In genomic region chr7:27233300-27233699, GRCm38 (mm10) we compare ENCODE assay signal across 8 mouse cellular contexts. TPM values are rescaled to one million over a fixed set of nuclear protein-coding genes. Genes with fewer than 3 reads are reported as not detected.
DNase-seq lines count a peak whose midpoint lies in the region; ATAC-seq and TF ChIP-seq lines count a peak whose summit lies in the region.

No protein-coding gene starts in this region.

- no peaks in the 10 kb centered on the region for H3K9me3 ChIP-seq in erythroblast, embryonic 14.5 days (ENCODE audit: control insufficient read depth, low read length)
- no peaks in the 10 kb centered on the region for H3K9me3 ChIP-seq in limb, embryonic 14.5 days (ENCODE audit: control insufficient read depth, low read length)
- no peaks in the 10 kb centered on the region for H3K9me3 ChIP-seq in stomach, embryonic 16.5 days (replicated peaks; ENCODE audit: control insufficient read depth, low read length)

- no peak for TF ChIP-seq POLR2A in testis, adult 2 months (IDR thresholded peaks at IDR 0.05; ENCODE audit: control insufficient read depth, low read depth, low read length)
- TF ChIP-seq POLR2A in limb, embryonic 14.5 days (IDR thresholded peaks at IDR 0.05; ENCODE audit: borderline replicate concordance, extremely low read depth, insufficient read depth, insufficient read length), result no peak

- WGBS in limb, embryonic 14.5 days, result 6% methylated on average over 6 of the region's 6 CpGs
- WGBS in stomach, embryonic 16.5 days, result 7% methylated on average over 6 of the region's 6 CpGs

- ATAC-seq in erythroblast, adult 5-6 weeks (replicated peaks; ENCODE audit: low FRiP score, poor library complexity, severe bottlenecking), result no peak
- peak; percentile 13 for ATAC-seq in limb, embryonic 14.5 days (ENCODE audit: low FRiP score, low read depth)
- ATAC-seq in stomach, embryonic 16.5 days (ENCODE audit: insufficient read depth, low FRiP score), result no peak

- peak overlapping the region; percentile 50 for H3K9ac ChIP-seq in limb, embryonic 14.5 days (ENCODE audit: low read depth, low read length, severe bottlenecking)
- H3K9ac ChIP-seq in stomach, embryonic 16.5 days (ENCODE audit: low read length), result peak overlapping the region; percentile 76

- DNase-seq in testis, postnatal 10 days (ENCODE audit: low spot score), result no peak
- no peak for DNase-seq in limb, embryonic 14.5 days (ENCODE audit: low spot score)
- DNase-seq in embryo, embryonic 10 days (ENCODE audit: low spot score), result no peak
- no peak for DNase-seq in layer of hippocampus, postnatal 25 days (ENCODE audit: extremely low spot score in 1 of 2, low spot score in 1 of 2)

- no peaks in the 10 kb centered on the region for H3K36me3 ChIP-seq in erythroblast, embryonic 14.5 days (ENCODE audit: control insufficient read depth)
- no peaks in the 10 kb centered on the region for H3K36me3 ChIP-seq in testis, adult 2 months (ENCODE audit: control insufficient read depth, insufficient read depth, low read length)
- peaks cover 7% of the 10 kb centered on the region for H3K36me3 ChIP-seq in limb, embryonic 14.5 days (ENCODE audit: control insufficient read depth, insufficient read depth, low read length)
- 0 out of 2 replicates have a peak, but pooled peaks cover 2% of the 10 kb centered on the region for H3K36me3 ChIP-seq in stomach, embryonic 16.5 days (ENCODE audit: control insufficient read depth, insufficient read depth, low read length)

- peaks cover 32% of the 10 kb centered on the region for H3K4me1 ChIP-seq in erythroblast, embryonic 14.5 days (ENCODE audit: control insufficient read depth)
- H3K4me1 ChIP-seq in testis, adult 2 months (ENCODE audit: control insufficient read depth, insufficient read depth, low read length), result peaks cover 14% of the 10 kb centered on the region
- H3K4me1 ChIP-seq in limb, embryonic 14.5 days (ENCODE audit: control insufficient read depth, insufficient read depth, low read length), result peaks cover 10% of the 10 kb centered on the region
- H3K4me1 ChIP-seq in stomach, embryonic 16.5 days (ENCODE audit: control insufficient read depth, insufficient read depth, low read length), result peaks cover 16% of the 10 kb centered on the region

- no peak for TF ChIP-seq CTCF in testis, adult 2 months (IDR thresholded peaks at IDR 0.05; ENCODE audit: control insufficient read depth, insufficient read depth, insufficient replicate concordance, low read depth, low read length)

- peak overlapping the region; percentile 84 for H3K4me3 ChIP-seq in erythroblast, embryonic 14.5 days (replicated peaks)
- H3K4me3 ChIP-seq in testis, adult 2 months (ENCODE audit: control insufficient read depth, low read depth, low read length), result peak overlapping the region; percentile 84
- H3K4me3 ChIP-seq in limb, embryonic 14.5 days (replicated peaks; ENCODE audit: low read length), result peak overlapping the region; percentile 52
- H3K4me3 ChIP-seq in stomach, embryonic 16.5 days (replicated peaks; ENCODE audit: low read length), result peak overlapping the region; percentile 72

- no peak overlapping the region for H3K27ac ChIP-seq in testis, adult 2 months (ENCODE audit: control insufficient read depth, insufficient read depth, low read depth, low read length)
- H3K27ac ChIP-seq in limb, embryonic 14.5 days (replicated peaks; ENCODE audit: low read depth, low read length), result peak overlapping the region; percentile 89
- H3K27ac ChIP-seq in stomach, embryonic 16.5 days (ENCODE audit: low read length), result peak overlapping the region; percentile 43

- no peaks in the 10 kb centered on the region for H3K27me3 ChIP-seq in erythroblast, embryonic 14.5 days (ENCODE audit: control insufficient read depth)
- no peaks in the 10 kb centered on the region for H3K27me3 ChIP-seq in testis, adult 2 months (ENCODE audit: control insufficient read depth, insufficient read depth, low read length)
- no peaks in the 10 kb centered on the region for H3K27me3 ChIP-seq in limb, embryonic 14.5 days (ENCODE audit: control insufficient read depth, insufficient read depth, low read length)
- H3K27me3 ChIP-seq in stomach, embryonic 16.5 days (ENCODE audit: control insufficient read depth, insufficient read depth, low read length), result no peaks in the 10 kb centered on the region

- H3K4me2 ChIP-seq in limb, embryonic 14.5 days (replicated peaks; ENCODE audit: low read depth, low read length, severe bottlenecking), result peak overlapping the region; percentile 54
- H3K4me2 ChIP-seq in stomach, embryonic 16.5 days (ENCODE audit: low read depth, low read length), result peak overlapping the region; percentile 80

RNA-seq across cellular contexts. Expression of gene Coq8b, which starts 0.5 kb away (rescaled TPM):
- polyA plus RNA-seq in erythroblast, embryonic 14.5 days (2012), result 2.7 and 2.8 TPM in 2 replicates
- 2.1 and 3.5 TPM in 2 replicates for total RNA-seq in erythroblast, adult 5-6 weeks (2015; ENCODE audit: low replicate concordance)
- 2.9 and 4.5 TPM in 2 replicates for total RNA-seq in erythroblast, adult 5-6 weeks (2017; ENCODE audit: low replicate concordance)
- 32.7 and 33.7 TPM in 2 replicates for polyA plus RNA-seq in testis, adult 2 months (2012; rRNA removed)
- 43.4 and 58.3 TPM in 2 replicates for polyA plus RNA-seq in limb, embryonic 14.5 days (2012; rRNA removed)
- polyA plus RNA-seq in limb, embryonic 14.5 days (2014; fragmentation: Nextera tagmentation; extraction: Ambion mirVana), result 15.5 and 16.5 TPM in 2 replicates
- polyA plus RNA-seq in stomach, embryonic 16.5 days (2015; fragmentation: Nextera tagmentation; extraction: Ambion mirVana), result 26.4 TPM in 2 replicates
- 10 to 100 TPM; 33.8 to 36.0 TPM for total RNA-seq in layer of hippocampus, postnatal 25 days (2021)

RNA-seq across cellular contexts. Expression of gene Itpkc, which starts 4.8 kb away (rescaled TPM):
- 0.12 TPM in 2 replicates for polyA plus RNA-seq in erythroblast, embryonic 14.5 days (2012)
- total RNA-seq in erythroblast, adult 5-6 weeks (2015; ENCODE audit: low replicate concordance), result 2.3 TPM in 1 of 2 replicates, not detected in the other
- 0.60 and 1.5 TPM in 2 replicates for total RNA-seq in erythroblast, adult 5-6 weeks (2017; ENCODE audit: low replicate concordance)
- polyA plus RNA-seq in testis, adult 2 months (2012; rRNA removed), result 4.1 and 5.2 TPM in 2 replicates
- 13.0 and 15.5 TPM in 2 replicates for polyA plus RNA-seq in limb, embryonic 14.5 days (2012; rRNA removed)
- 9.6 and 11.5 TPM in 2 replicates for polyA plus RNA-seq in limb, embryonic 14.5 days (2014; fragmentation: Nextera tagmentation; extraction: Ambion mirVana)
- polyA plus RNA-seq in stomach, embryonic 16.5 days (2015; fragmentation: Nextera tagmentation; extraction: Ambion mirVana), result 10.3 and 11.0 TPM in 2 replicates
- 1 to 10 TPM; 7.2 to 8.3 TPM for total RNA-seq in layer of hippocampus, postnatal 25 days (2021)

RNA-seq across cellular contexts. Expression of gene Numbl, which starts 24.9 kb away (rescaled TPM):
- 0.09 and 0.19 TPM in 2 replicates for polyA plus RNA-seq in erythroblast, embryonic 14.5 days (2012)
- 0.42 and 0.58 TPM in 2 replicates for total RNA-seq in erythroblast, adult 5-6 weeks (2015; ENCODE audit: low replicate concordance)
- 0.17 and 1.5 TPM in 2 replicates for total RNA-seq in erythroblast, adult 5-6 weeks (2017; ENCODE audit: low replicate concordance)
- polyA plus RNA-seq in testis, adult 2 months (2012; rRNA removed), result 5.9 and 7.8 TPM in 2 replicates
- polyA plus RNA-seq in limb, embryonic 14.5 days (2012; rRNA removed), result 83.6 and 119 TPM in 2 replicates
- 25.2 and 26.6 TPM in 2 replicates for polyA plus RNA-seq in limb, embryonic 14.5 days (2014; fragmentation: Nextera tagmentation; extraction: Ambion mirVana)
- polyA plus RNA-seq in stomach, embryonic 16.5 days (2015; fragmentation: Nextera tagmentation; extraction: Ambion mirVana), result 13.7 and 15.8 TPM in 2 replicates
- 100 to 1,000 TPM; 147 to 149 TPM for total RNA-seq in layer of hippocampus, postnatal 25 days (2021)

RNA-seq across cellular contexts. Expression of gene Snrpa, which starts 37.2 kb away (rescaled TPM):
- 33.0 and 34.3 TPM in 2 replicates for polyA plus RNA-seq in erythroblast, embryonic 14.5 days (2012)
- 30.3 and 43.2 TPM in 2 replicates for total RNA-seq in erythroblast, adult 5-6 weeks (2015; ENCODE audit: low replicate concordance)
- total RNA-seq in erythroblast, adult 5-6 weeks (2017; ENCODE audit: low replicate concordance), result 12.7 and 19.5 TPM in 2 replicates
- polyA plus RNA-seq in testis, adult 2 months (2012; rRNA removed), result 128 and 134 TPM in 2 replicates
- 385 and 386 TPM in 2 replicates for polyA plus RNA-seq in limb, embryonic 14.5 days (2012; rRNA removed)
- polyA plus RNA-seq in limb, embryonic 14.5 days (2014; fragmentation: Nextera tagmentation; extraction: Ambion mirVana), result 250 and 267 TPM in 2 replicates
- 184 and 213 TPM in 2 replicates for polyA plus RNA-seq in stomach, embryonic 16.5 days (2015; fragmentation: Nextera tagmentation; extraction: Ambion mirVana)
- total RNA-seq in layer of hippocampus, postnatal 25 days (2021), result 10 to 100 TPM; 83.1 to 89.2 TPM

RNA-seq across cellular contexts. Expression of gene BC024978, which starts 37.7 kb away (rescaled TPM):
- 0.16 and 0.19 TPM in 2 replicates for polyA plus RNA-seq in erythroblast, embryonic 14.5 days (2012)
- 0.63 and 2.3 TPM in 2 replicates for total RNA-seq in erythroblast, adult 5-6 weeks (2015; ENCODE audit: low replicate concordance)
- total RNA-seq in erythroblast, adult 5-6 weeks (2017; ENCODE audit: low replicate concordance), result 0.34 and 0.84 TPM in 2 replicates
- polyA plus RNA-seq in testis, adult 2 months (2012; rRNA removed), result 44.3 TPM in 2 replicates
- polyA plus RNA-seq in limb, embryonic 14.5 days (2012; rRNA removed), result 12.9 and 14.7 TPM in 2 replicates
- polyA plus RNA-seq in limb, embryonic 14.5 days (2014; fragmentation: Nextera tagmentation; extraction: Ambion mirVana), result 3.6 TPM in 2 replicates
- 3.2 TPM in 2 replicates for polyA plus RNA-seq in stomach, embryonic 16.5 days (2015; fragmentation: Nextera tagmentation; extraction: Ambion mirVana)
- total RNA-seq in layer of hippocampus, postnatal 25 days (2021), result 10 to 100 TPM; 22.4 to 25.9 TPM
